Comparison of ENCODE assay signal across 8 mouse cellular contexts in genomic region chr8:3336658-3337524, GRCm38 (mm10). TPM values are rescaled to one million over a fixed set of nuclear protein-coding genes. Genes with fewer than 3 reads are reported as not detected.
DNase-seq lines count a peak whose midpoint lies in the region; ATAC-seq and TF ChIP-seq lines count a peak whose summit lies in the region.

No protein-coding gene starts in this region.

- peak; percentile 57 for TF ChIP-seq CTCF in cortical plate, adult 2 months (IDR thresholded peaks at IDR 0.05; ENCODE audit: extremely low read depth, insufficient read depth, low read length)

- no peak overlapping the region for H3K9ac ChIP-seq in hindbrain, embryonic 13.5 days
- no peak overlapping the region for H3K9ac ChIP-seq in liver, embryonic 12.5 days
- no peak overlapping the region for H3K9ac ChIP-seq in neural tube, embryonic 13.5 days

- no peak overlapping the region for H3K27ac ChIP-seq in cortical plate, adult 2 months (ENCODE audit: insufficient read depth, low read length)
- H3K27ac ChIP-seq in hindbrain, embryonic 13.5 days: no peak overlapping the region
- no peak overlapping the region for H3K27ac ChIP-seq in liver, embryonic 12.5 days
- H3K27ac ChIP-seq in neural tube, embryonic 13.5 days (replicated peaks): no peak overlapping the region

- no peaks in the 10 kb centered on the region for H3K36me3 ChIP-seq in hindbrain, embryonic 13.5 days
- H3K36me3 ChIP-seq in liver, embryonic 12.5 days: no peaks in the 10 kb centered on the region
- H3K36me3 ChIP-seq in neural tube, embryonic 13.5 days: no peaks in the 10 kb centered on the region

- TF ChIP-seq POLR2A in cortical plate, adult 2 months (IDR thresholded peaks at IDR 0.05; ENCODE audit: extremely low read depth, insufficient read depth, low read length): no peak

- H3K4me1 ChIP-seq in cortical plate, adult 2 months (ENCODE audit: control insufficient read depth, insufficient read depth, low read length): no peaks in the 10 kb centered on the region
- no peaks in the 10 kb centered on the region for H3K4me1 ChIP-seq in hindbrain, embryonic 13.5 days (replicated peaks)
- no peaks in the 10 kb centered on the region for H3K4me1 ChIP-seq in liver, embryonic 12.5 days
- no peaks in the 10 kb centered on the region for H3K4me1 ChIP-seq in neural tube, embryonic 13.5 days (replicated peaks)

- H3K9me3 ChIP-seq in hindbrain, embryonic 13.5 days: no peaks in the 10 kb centered on the region
- no peaks in the 10 kb centered on the region for H3K9me3 ChIP-seq in liver, embryonic 12.5 days (replicated peaks)
- no peaks in the 10 kb centered on the region for H3K9me3 ChIP-seq in neural tube, embryonic 13.5 days

- H3K4me3 ChIP-seq in cortical plate, adult 2 months (ENCODE audit: insufficient read depth, low read length): no peak overlapping the region
- H3K4me3 ChIP-seq in hindbrain, embryonic 13.5 days: no peak overlapping the region
- H3K4me3 ChIP-seq in liver, embryonic 12.5 days: no peak overlapping the region
- no peak overlapping the region for H3K4me3 ChIP-seq in neural tube, embryonic 13.5 days

- 73% methylated on average over 9 of the region's 9 CpGs for WGBS in hindbrain, embryonic 13.5 days
- WGBS in liver, embryonic 12.5 days (ENCODE audit: insufficient replicate concordance): 43% methylated on average over 9 of the region's 9 CpGs
- WGBS in neural tube, embryonic 13.5 days: 70% methylated on average over 9 of the region's 9 CpGs

- peak; percentile 38 to 53 for DNase-seq in left cerebral cortex, adult 18-20 months (ENCODE audit: low spot score in 2 of 2)
- no peak for DNase-seq in left cerebral cortex, adult 11 months (ENCODE audit: low spot score)
- peak; percentile 23 for DNase-seq in Muller cell, postnatal 12 days (ENCODE audit: inconsistent ontology term)
- peak; percentile 47 for DNase-seq in urinary bladder, postnatal 25 days (ENCODE audit: low spot score)

- peak; percentile 52; the same call in 1 of the 2 replicates for ATAC-seq in hindbrain, embryonic 13.5 days (ENCODE audit: low FRiP score)
- ATAC-seq in liver, embryonic 12.5 days: peak; percentile 64
- ATAC-seq in neural tube, embryonic 13.5 days (ENCODE audit: low read depth): 0 out of 2 replicates have a peak, but pooled peaks have one; percentile 32

- no peaks in the 10 kb centered on the region for H3K27me3 ChIP-seq in hindbrain, embryonic 13.5 days
- H3K27me3 ChIP-seq in liver, embryonic 12.5 days (replicated peaks): no peaks in the 10 kb centered on the region
- H3K27me3 ChIP-seq in neural tube, embryonic 13.5 days: no peaks in the 10 kb centered on the region

- no peak overlapping the region for H3K4me2 ChIP-seq in hindbrain, embryonic 13.5 days
- no peak overlapping the region for H3K4me2 ChIP-seq in liver, embryonic 12.5 days
- H3K4me2 ChIP-seq in neural tube, embryonic 13.5 days: no peak overlapping the region

RNA-seq across cellular contexts. Expression of gene A430078G23Rik, which starts 16.3 kb away (rescaled TPM):
- not detected for total RNA-seq in left cerebral cortex, adult 18-20 months (2021)
- polyA plus RNA-seq in cortical plate, adult 2 months (2012; rRNA removed): not detected in 2 replicates
- polyA plus RNA-seq in hindbrain, embryonic 13.5 days (2015; fragmentation: Nextera tagmentation; extraction: Ambion mirVana): not detected in 2 replicates
- polyA plus RNA-seq in liver, embryonic 12.5 days (2016; fragmentation: Nextera tagmentation; extraction: Ambion mirVana): 0.81 and 0.87 TPM in 2 replicates
- polyA plus RNA-seq in neural tube, embryonic 13.5 days (2015; fragmentation: Nextera tagmentation; extraction: Ambion mirVana): not detected in 2 replicates

RNA-seq across cellular contexts. Expression of gene Arhgef18, which starts 55.9 kb away (rescaled TPM):
- total RNA-seq in left cerebral cortex, adult 18-20 months (2021): 10 to 100 TPM; 44.0 to 48.9 TPM
- polyA plus RNA-seq in cortical plate, adult 2 months (2012; rRNA removed): 33.0 and 34.2 TPM in 2 replicates
- 10.0 and 12.0 TPM in 2 replicates for polyA plus RNA-seq in hindbrain, embryonic 13.5 days (2015; fragmentation: Nextera tagmentation; extraction: Ambion mirVana)
- polyA plus RNA-seq in liver, embryonic 12.5 days (2016; fragmentation: Nextera tagmentation; extraction: Ambion mirVana): 4.1 and 4.4 TPM in 2 replicates
- polyA plus RNA-seq in neural tube, embryonic 13.5 days (2015; fragmentation: Nextera tagmentation; extraction: Ambion mirVana): 9.2 and 11.0 TPM in 2 replicates

RNA-seq across cellular contexts. Expression of gene Insr, which starts 57.5 kb away (rescaled TPM):
- 10 to 100 TPM; 41.3 to 41.5 TPM for total RNA-seq in left cerebral cortex, adult 18-20 months (2021)
- polyA plus RNA-seq in cortical plate, adult 2 months (2012; rRNA removed): 15.1 TPM in 2 replicates
- 54.5 and 56.1 TPM in 2 replicates for polyA plus RNA-seq in hindbrain, embryonic 13.5 days (2015; fragmentation: Nextera tagmentation; extraction: Ambion mirVana)
- polyA plus RNA-seq in liver, embryonic 12.5 days (2016; fragmentation: Nextera tagmentation; extraction: Ambion mirVana): 18.1 and 20.1 TPM in 2 replicates
- polyA plus RNA-seq in neural tube, embryonic 13.5 days (2015; fragmentation: Nextera tagmentation; extraction: Ambion mirVana): 52.0 and 53.5 TPM in 2 replicates
